Mouse (Mus musculus) embryonic facial prominence, embryonic 11.5 days (tissue): ENCODE data around the gene Lama1. TPM values are rescaled to one million over a fixed set of nuclear protein-coding genes. Genes with fewer than 3 reads are reported as not detected.
"Not testable (repeated sequence)": the region's sequence is repeated elsewhere in the genome, so short reads cannot be mapped to it uniquely, and the experiment has no call there.

Experiments
- ATAC-seq: fragments of 200-750 bp; cut with Nextera tagmentation; replicated peaks from 2 replicates; pipeline ENCODE4 v1.8.0; 2017; ENCODE audit warnings: low read depth; ENCODE audit not compliant: insufficient number of reproducible peaks, low FRiP score, low TSS enrichment
- DNase-seq: peaks from one replicate; pipeline ENCODE4 v3.0.0-alpha.2; 2015; ENCODE audit warnings: low spot score
- H3K27ac ChIP-seq: fragments of 300-500 bp; sonication (generic); replicated peaks from 2 replicates; pipeline ENCODE4 v1.5.1; 2014; ENCODE audit warnings: mild to moderate bottlenecking, low read depth, low read length, control low read depth
- H3K27me3 ChIP-seq: fragments of 300-500 bp; sonication (generic); 2 replicates; pipeline ENCODE4 v1.6.1; 2014; ENCODE audit warnings: mild to moderate bottlenecking, low read length, moderate library complexity, mixed read lengths; ENCODE audit not compliant: control insufficient read depth, insufficient read depth
- H3K36me3 ChIP-seq: fragments of 300-500 bp; sonication (generic); replicated peaks from 2 replicates; pipeline ENCODE4 v1.6.1; 2014; ENCODE audit warnings: low read depth, mild to moderate bottlenecking, low read length, moderate library complexity, mixed read lengths; ENCODE audit not compliant: control insufficient read depth, insufficient read depth
- H3K4me1 ChIP-seq: fragments of 300-500 bp; sonication (generic); 2 replicates; pipeline ENCODE4 v1.6.1; 2014; ENCODE audit warnings: low read length, mixed read lengths; ENCODE audit not compliant: control insufficient read depth, insufficient read depth
- H3K4me2 ChIP-seq: fragments of 300-500 bp; sonication (generic); 2 replicates; pipeline ENCODE4 v1.6.1; 2014; ENCODE audit warnings: low read depth, mild to moderate bottlenecking, control low read depth, low read length, moderate library complexity
- H3K4me3 ChIP-seq: fragments of 300-500 bp; sonication (generic); 2 replicates; pipeline ENCODE4 v1.5.1; 2014; ENCODE audit warnings: low read depth, low read length, control low read depth
- H3K9ac ChIP-seq: fragments of 300-500 bp; sonication (generic); replicated peaks from 2 replicates; pipeline ENCODE4 v1.6.1; 2014; ENCODE audit warnings: mild to moderate bottlenecking, control low read depth, low read length
- H3K9me3 ChIP-seq: fragments of 300-500 bp; sonication (generic); replicated peaks from 2 replicates; pipeline ENCODE4 v1.6.1; 2016; ENCODE audit warnings: mild to moderate bottlenecking, low read length, inconsistent platforms, mixed read lengths; ENCODE audit not compliant: control insufficient read depth
- WGBS: fragments of 180-500 bp; shearing (Covaris S2); extraction: QIAGEN DNeasy Blood & Tissue Kit; methylation state at CpG from one replicate; pipeline ENCODE4 v1.1.7; 2014; 5-methylcytosine and 5-hydroxymethylcytosine counted together
- polyA plus RNA-seq: library from polyadenylated mRNA; unstranded; fragments of >200 nt; fragmentation: Nextera tagmentation; extraction: Ambion mirVana; gene quantifications from 2 replicates; pipeline ENCODE4 v1.2.1, GENCODE M21; 2014

Lama1 gene
- polyA plus RNA-seq, 1 experiment from 2014 or later, result 9.4 TPM

DNA sequence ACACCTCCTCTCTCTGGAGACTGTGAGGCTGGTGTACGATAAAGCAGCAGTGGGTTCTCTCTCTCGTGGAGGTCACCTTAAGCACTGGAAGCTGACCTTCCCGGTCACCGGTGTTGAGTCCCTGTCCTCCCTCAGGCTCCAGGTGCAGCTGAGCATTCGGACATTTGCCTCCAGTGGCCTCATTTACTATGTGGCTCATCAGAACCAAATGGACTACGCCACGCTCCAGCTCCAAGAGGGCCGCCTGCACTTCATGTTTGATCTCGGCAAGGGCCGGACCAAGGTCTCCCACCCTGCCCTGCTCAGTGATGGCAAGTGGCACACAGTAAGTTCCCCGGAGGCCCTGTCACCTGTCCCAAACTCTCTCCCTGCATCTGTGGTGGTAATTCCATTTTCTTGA is 118.7 kb downstream of the Lama1 start:
- H3K9me3 ChIP-seq, result no peaks in the 10 kb centered on the region
- ATAC-seq (no peak), DNase-seq (no peak)
- H3K36me3 ChIP-seq, result peaks cover 5% of the 10 kb centered on the region
- no peak overlapping the region for H3K4me3 ChIP-seq
- H3K4me2 ChIP-seq, result no peak overlapping the region
- H3K27ac ChIP-seq, result no peak overlapping the region
- H3K4me1 ChIP-seq, result no peaks in the 10 kb centered on the region
- no peak overlapping the region for H3K9ac ChIP-seq
- H3K27me3 ChIP-seq, result no peaks in the 10 kb centered on the region
- 95% methylated on average over 11 of the region's 11 CpGs for WGBS

DNA sequence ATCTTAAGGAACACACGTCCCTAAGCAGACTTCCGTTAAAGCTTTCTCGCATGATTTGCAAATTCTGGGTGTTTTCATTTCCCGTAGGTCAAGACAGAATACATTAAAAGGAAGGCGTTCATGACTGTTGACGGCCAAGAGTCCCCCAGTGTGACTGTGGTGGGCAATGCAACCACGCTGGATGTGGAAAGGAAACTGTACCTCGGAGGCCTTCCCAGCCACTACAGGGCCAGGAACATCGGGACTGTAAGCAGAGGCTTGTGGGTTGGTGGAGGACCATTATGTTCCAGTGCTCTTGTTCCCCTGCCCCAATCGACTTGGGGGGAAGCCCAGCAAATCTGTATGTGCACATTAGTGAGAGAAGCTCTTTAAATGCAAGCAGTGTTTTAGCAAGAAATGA is 119.9 kb downstream of the Lama1 start:
- Histone ChIP-seq H3K9ac (no peak overlapping the region), H3K27ac (no peak overlapping the region), H3K9me3 (no peaks in the 10 kb centered on the region), H3K4me1 (no peaks in the 10 kb centered on the region), H3K36me3 (peaks cover 3% of the 10 kb centered on the region), H3K4me2 (no peak overlapping the region), H3K27me3 (no peaks in the 10 kb centered on the region), H3K4me3 (no peak overlapping the region)
- ATAC-seq (no peak), DNase-seq (no peak)
- WGBS, result 95% methylated on average over 10 of the region's 10 CpGs

DNA sequence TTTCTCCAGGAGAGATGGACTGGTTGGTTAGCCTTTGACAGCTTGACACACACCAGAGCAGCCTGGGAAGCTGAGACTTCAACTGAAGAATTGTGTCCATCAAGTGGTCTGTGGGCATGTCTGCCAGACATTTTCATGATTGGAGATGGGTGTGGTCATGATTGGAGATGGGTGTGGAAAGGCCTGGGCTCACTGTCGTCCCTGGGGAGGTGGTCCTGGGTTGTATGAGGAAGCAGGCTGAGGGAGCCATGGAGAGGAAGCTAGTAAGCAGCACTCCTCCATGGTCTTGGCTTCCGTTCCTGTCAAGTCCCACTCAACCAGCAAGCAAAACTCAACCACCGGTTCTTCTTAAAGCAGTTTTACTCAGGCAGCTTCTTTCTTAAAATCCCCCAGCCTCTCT is 130.4 kb downstream of the Lama1 start:
- no peak overlapping the region for H3K9ac ChIP-seq
- DNase-seq (no peak), ATAC-seq (no peak)
- no peaks in the 10 kb centered on the region for H3K36me3 ChIP-seq
- H3K9me3 ChIP-seq, result no peaks in the 10 kb centered on the region
- no peak overlapping the region for H3K4me2 ChIP-seq
- H3K27ac ChIP-seq, result no peak overlapping the region
- H3K27me3 ChIP-seq, result no peaks in the 10 kb centered on the region
- H3K4me1 ChIP-seq, result no peaks in the 10 kb centered on the region
- WGBS, result 92% methylated on average over 3 of the region's 3 CpGs
- H3K4me3 ChIP-seq, result no peak overlapping the region

DNA sequence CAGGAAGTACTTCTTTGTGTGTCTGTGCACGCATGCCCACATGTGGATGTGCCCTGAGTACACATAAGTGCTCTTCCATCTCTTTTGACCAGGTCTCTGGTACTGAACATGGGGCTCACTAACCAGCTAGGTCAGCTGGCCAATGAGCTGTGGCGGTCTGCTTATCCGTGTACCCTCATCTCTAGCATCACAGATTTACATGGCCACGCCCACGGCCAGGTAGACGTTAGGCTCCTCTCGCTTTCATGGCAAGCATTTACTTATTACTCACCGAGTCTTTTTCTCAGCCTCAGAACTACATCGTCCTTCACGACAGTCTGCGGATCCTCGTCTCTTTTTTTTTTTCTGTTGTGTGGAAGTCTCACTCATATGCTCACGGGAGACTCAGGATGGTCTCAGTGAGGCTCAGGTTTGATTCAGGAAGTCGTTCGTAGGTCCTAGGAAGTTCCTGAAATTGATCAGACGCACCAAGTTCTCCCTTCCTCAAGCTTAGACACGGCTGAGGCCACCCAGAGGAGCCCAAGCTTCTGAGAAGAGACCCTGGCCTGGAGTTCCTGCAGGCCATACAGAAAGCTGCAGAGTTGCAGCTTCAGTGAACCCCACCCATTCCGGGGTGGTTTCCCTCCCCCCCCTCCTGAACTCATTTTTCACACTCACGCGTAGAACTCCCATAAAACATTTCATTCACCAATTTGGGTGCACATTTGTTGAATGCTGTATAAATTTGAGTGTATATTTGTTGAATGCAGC is 139.3 kb downstream of the Lama1 start:
- no peak overlapping the region for H3K4me3 ChIP-seq
- H3K4me1 ChIP-seq, result no peaks in the 10 kb centered on the region
- ATAC-seq (no peak), DNase-seq (no peak)
- no peak overlapping the region for H3K27ac ChIP-seq
- no peak overlapping the region for H3K4me2 ChIP-seq
- 92% methylated on average over 20 of the region's 20 CpGs for WGBS
- no peak overlapping the region for H3K9ac ChIP-seq
- H3K36me3 ChIP-seq, result no peaks in the 10 kb centered on the region; the same call in 1 of the 2 replicates
- no peaks in the 10 kb centered on the region for H3K27me3 ChIP-seq
- H3K9me3 ChIP-seq, result no peaks in the 10 kb centered on the region

DNA sequence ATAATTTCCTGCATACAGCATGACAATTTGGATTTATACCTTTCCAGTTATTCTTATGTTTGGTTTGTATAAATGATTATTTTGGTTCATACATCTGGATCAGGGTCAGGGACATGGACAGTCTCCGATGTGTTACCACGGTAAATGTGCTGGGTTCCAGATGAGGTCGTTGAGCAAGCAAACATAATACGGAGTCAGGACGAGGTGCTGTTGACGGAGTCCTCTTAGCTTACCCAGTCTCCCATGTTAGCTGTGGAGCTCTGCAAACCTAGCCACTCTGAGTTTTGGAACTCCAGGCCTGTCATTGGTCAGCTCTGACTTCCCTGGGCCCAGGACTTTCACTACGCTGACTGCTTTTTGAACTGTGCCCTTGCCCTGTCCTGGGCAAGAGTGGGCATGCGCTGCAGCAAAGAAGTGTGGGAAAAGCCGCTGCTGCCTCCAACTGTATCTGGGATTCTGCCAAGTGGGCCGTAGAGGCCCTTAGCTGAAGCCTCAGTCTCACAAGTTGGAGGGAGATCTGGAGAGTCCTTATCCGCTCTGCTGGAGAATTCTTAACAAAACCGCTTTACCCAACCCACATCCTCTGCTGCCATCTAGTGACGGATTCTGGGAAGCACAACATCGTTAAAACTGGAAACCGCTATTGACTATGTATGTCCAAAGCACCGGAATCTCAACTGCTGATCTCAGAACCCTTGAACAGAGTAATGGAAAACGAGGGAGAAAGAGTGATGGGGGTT is 140.5 kb downstream of the Lama1 start:
- H3K4me2 ChIP-seq, result no peak overlapping the region
- H3K4me3 ChIP-seq, result no peak overlapping the region
- no peaks in the 10 kb centered on the region for H3K27me3 ChIP-seq
- DNase-seq (peak; percentile 86), ATAC-seq (0 out of 2 replicates have a peak, but pooled peaks have one; percentile 23)
- no peak overlapping the region for H3K27ac ChIP-seq
- H3K9me3 ChIP-seq, result no peaks in the 10 kb centered on the region
- WGBS, result 61% methylated on average over 17 of the region's 17 CpGs
- no peaks in the 10 kb centered on the region; the same call in 1 of the 2 replicates for H3K36me3 ChIP-seq
- no peaks in the 10 kb centered on the region for H3K4me1 ChIP-seq
- H3K9ac ChIP-seq, result no peak overlapping the region

DNA sequence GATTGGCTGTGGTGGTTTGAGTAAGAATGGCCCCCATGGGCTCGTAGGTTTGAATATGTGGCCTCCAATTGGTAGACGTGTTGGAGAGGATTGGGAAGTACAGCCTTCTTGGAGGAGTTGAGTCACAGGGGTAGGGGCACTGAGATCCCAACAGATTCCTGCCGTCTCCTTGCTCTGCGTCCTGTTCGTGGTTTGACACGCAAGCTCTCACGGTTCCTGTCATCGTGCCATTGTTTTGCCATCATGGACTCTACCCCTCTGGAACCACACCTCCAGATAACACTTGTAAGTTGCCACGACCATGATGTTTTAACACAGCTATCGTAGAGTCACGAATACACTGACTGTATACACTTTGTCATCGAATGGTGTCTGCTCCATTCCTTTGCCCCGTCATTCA is 141.9 kb downstream of the Lama1 start:
- no peak overlapping the region for H3K4me2 ChIP-seq
- H3K9me3 ChIP-seq, result no peaks in the 10 kb centered on the region
- H3K9ac ChIP-seq, result no peak overlapping the region
- ATAC-seq, result no peak
- no peak for DNase-seq
- no peak overlapping the region for H3K27ac ChIP-seq
- H3K36me3 ChIP-seq, result no peaks in the 10 kb centered on the region; the same call in 1 of the 2 replicates
- WGBS, result 92% methylated on average over 13 of the region's 13 CpGs
- H3K4me3 ChIP-seq, result no peak overlapping the region
- no peaks in the 10 kb centered on the region for H3K27me3 ChIP-seq
- no peaks in the 10 kb centered on the region for H3K4me1 ChIP-seq

DNA sequence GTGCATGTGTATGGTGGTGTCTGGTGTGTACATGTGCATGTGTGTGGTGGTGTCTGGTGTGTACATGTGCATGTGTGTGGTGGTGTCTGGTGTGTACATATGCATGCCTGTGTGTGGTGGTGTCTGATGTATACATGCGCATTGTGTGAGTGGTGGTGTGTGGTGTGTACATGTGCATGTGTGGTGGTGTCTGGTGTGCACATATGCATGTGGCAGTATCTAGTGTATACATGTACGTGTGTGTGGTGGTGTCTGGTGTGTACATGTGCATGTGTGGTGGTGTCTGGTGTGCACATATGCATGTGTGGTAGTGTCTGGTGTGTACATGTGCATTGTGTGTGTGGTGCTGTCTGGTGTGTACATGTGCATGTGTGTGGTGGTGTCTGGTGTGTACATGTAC is 144.4 kb downstream of the Lama1 start:
- H3K36me3 ChIP-seq, H3K4me1 ChIP-seq, ATAC-seq, H3K9me3 ChIP-seq, H3K4me3 ChIP-seq, H3K27me3 ChIP-seq, DNase-seq, H3K9ac ChIP-seq, H3K4me2 ChIP-seq, H3K27ac ChIP-seq: not testable (repeated sequence)
- 95% methylated on average over 2 of the region's 2 CpGs for WGBS

DNA sequence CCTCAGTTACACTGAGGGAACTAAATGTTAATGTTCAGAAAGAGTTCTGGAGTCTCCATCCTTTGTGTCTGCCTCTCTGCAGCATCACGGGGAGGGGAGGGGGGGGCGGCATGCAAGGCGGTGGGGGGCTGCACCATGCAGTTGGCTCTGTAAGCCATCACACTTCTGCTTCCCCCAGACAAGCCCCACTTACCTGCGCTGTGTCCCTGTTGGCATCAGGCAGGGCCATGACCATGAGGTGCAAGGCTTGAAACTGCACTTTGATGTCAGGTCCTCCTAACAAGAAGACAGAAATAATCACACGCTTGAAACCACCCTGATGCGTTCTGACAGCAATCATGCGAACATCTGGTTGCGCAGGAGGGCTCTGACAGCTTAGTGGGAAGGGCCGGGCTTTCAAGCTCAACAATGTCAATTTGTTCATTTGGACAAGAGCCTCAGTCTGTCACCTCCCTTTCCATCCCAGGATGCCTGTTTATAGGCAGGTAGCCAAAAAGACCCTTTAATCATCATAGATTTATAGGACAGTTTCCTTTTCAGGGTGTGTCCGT is 164.1 kb downstream of the Lama1 start:
- no peak for ATAC-seq
- Histone ChIP-seq H3K9ac (no peak overlapping the region), H3K27me3 (no peaks in the 10 kb centered on the region), H3K9me3 (no peaks in the 10 kb centered on the region), H3K27ac (no peak overlapping the region), H3K4me1 (peaks cover 4% of the 10 kb centered on the region; the same call in 1 of the 2 replicates), H3K36me3 (peaks cover 7% of the 10 kb centered on the region), H3K4me2 (no peak overlapping the region), H3K4me3 (no peak overlapping the region)
- no peak for DNase-seq
- WGBS, result 88% methylated on average over 10 of the region's 10 CpGs
